Mouse (Mus musculus) MN1 (cell line): ENCODE results near the gene Msh6.
A peak's percentile ranks its signal among the peaks of the same experiment; 100 is the strongest.
"Not testable (repeated sequence)": the region's sequence is repeated elsewhere in the genome, so short reads cannot be mapped to it uniquely, and the experiment has no call there.

Source experiments
- DNase-seq: peaks from one replicate; pipeline ENCODE4 v3.0.0-alpha.2; 2016; ENCODE audit warnings: low spot score

Msh6 gene

DNA sequence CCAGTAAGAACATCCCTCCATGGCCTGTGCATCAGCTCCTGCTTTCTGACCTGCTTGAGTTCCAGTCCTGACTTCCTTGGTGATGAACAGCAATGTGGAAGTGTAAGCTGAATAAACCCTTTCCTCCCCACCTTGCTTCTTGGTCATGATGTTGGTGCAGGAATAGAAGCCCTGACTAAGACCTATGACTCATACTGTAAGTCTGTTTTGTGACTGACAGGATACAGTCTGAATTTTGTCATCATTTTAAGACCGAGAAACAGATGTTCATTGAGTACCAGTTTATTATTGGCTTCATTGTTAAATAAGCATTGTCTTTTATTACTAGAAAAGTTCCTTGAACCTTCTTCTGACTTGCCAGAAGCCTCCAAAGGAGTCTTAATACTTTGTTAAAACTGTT is 4.8 kb downstream of the Msh6 start:
- DNase-seq: not testable (repeated sequence)

DNA sequence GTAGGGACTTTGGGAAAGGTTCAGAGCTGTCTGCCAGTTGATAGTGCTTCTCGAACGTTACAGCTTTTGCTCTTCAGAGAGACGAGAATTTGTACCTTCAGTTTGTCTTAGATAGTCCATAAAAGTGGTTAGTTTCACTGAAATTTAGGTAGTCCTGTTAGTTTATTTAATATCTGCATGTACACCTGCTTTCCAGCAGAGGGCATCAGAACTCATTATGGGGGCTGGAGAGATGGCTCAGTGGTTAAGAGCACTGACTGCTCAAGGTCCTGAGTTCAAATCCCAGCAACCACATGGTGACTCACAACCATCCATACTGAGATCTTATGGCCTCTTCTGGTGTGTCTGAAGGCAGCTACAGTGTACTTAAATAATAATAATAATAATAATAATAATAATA is 7.2 kb downstream of the Msh6 start:
- no peak for DNase-seq

DNA sequence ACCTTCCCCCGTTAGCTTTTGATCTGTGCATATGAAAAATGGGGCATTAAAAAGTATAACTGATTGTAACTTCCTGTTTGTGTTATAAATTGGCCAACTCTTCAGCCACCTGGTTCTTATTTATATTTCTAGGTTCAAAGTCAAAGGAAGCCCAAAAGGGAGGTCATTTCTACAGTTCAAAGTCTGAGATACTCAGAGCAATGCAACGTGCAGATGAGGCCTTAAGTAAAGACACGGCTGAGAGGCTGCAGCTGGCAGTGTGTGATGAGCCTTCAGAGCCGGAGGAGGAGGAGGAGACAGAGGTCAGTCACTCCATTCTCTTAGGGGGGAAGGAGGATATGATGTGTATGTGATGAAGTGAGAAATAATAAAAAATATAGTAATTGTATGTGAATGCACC is 8.5 kb downstream of the Msh6 start:
- DNase-seq: no peak

DNA sequence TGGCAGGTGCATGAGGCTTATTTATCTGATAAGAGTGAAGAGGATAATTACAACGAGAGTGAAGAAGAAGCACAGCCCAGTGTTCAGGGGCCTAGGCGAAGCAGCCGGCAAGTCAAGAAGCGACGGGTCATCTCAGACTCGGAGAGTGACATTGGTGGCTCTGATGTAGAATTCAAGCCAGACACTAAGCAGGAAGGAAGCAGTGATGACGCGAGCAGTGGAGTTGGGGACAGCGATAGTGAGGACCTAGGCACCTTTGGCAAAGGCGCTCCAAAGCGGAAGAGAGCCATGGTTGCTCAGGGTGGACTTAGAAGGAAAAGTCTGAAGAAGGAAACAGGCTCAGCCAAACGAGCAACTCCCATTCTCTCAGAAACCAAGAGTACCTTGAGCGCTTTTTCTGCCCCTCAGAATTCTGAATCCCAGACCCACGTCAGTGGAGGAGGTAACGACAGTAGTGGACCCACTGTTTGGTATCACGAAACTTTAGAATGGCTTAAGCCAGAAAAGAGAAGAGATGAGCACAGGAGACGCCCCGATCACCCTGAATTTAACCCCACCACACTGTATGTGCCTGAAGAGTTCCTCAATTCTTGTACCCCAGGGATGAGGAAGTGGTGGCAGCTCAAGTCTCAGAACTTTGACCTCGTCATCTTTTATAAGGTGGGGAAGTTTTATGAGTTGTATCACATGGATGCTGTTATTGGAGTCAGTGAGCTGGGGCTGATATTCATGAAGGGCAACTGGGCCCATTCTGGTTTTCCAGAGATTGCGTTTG is 9.8 kb downstream of the Msh6 start:
- DNase-seq: no peak

DNA sequence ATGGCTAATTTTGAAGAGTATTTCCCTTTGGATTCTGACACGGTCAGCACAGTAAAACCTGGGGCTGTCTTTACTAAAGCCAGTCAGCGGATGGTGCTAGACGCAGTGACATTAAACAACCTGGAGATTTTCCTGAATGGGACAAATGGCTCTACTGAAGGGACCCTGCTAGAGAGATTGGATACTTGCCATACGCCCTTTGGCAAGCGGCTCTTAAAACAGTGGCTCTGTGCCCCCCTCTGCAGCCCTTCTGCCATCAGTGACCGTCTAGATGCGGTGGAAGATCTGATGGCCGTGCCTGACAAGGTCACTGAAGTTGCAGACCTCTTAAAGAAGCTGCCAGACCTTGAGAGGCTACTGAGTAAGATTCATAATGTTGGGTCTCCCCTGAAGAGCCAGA is 11.1 kb downstream of the Msh6 start:
- DNase-seq: no peak

DNA sequence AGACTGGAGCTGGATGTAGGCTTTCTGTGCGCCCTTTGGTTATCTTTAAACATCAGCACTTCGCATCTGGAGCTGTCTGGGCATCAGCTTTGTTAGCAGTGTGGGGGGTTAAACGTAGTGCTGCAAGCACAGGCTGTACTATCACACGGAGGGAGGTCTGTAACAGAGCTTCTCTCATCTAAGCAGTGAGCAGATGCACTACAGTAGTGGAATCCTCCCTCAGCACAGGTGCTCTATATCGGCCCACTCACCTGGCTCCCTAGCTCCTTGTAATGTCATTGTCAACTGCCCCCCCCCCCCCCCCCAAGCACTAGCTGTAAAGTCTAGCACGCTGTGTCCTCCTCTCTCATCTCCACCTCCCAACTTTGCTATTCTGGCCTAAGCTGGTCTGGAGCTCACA is 12.6 kb downstream of the Msh6 start:
- no peak for DNase-seq

DNA sequence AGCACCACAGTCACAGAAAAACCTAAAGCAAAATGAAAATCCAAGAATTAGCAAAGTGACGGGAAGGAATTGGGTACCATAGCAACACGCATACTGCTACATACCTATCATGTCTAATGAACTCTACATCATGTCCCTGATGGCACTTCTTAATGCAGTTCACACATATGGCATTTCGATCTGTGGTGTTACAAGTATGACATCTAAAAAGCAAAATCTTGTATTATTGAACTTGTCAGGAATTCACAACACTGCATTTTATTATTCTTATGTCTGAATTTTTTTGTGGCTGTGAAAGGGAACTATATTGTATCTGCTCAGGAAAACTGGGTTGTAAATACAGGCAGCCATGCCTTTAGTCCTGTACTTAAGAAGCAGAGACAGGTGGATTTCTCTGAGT is 17.3 kb downstream of the Msh6 start:
- no peak for DNase-seq

DNA sequence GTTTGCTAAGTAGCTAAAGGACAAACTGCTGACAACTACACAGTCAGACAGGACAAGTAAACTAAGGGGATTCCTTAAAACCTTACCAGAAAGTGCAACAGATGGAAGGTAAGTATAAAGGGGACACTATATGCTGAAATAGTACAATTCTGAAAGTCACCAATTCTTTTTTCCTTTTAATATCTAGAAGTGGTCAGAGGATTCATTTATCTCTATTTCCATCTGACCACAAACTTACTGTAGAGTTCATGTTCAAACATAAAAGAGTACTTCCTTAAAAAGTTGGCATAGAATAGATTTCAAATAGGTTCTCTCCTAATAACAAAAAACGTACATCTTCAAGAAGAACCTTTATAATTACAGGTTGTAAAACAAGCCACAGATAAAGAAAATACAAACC is 18.5 kb downstream of the Msh6 start:
- DNase-seq: no peak

DNA sequence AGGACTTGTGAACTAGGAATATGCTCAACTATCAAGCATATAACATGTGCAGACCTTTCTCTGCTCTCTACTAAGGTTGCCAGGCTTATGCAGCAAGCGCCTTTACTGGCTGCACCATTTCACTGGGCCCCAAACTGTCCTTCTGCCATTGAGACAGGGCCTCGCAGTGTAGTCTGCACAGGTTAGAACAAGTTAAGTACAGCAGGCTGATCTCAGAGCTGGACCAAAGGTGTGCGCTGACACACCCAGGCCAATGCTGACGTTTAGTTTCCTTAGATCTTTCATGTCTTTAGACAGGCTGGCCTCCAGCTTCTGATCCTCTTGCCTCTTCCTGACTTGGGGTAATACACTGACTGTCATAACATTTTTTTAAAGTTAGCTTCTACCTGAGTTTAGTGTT is 22.9 kb downstream of the Msh6 start:
- no peak for DNase-seq

DNA sequence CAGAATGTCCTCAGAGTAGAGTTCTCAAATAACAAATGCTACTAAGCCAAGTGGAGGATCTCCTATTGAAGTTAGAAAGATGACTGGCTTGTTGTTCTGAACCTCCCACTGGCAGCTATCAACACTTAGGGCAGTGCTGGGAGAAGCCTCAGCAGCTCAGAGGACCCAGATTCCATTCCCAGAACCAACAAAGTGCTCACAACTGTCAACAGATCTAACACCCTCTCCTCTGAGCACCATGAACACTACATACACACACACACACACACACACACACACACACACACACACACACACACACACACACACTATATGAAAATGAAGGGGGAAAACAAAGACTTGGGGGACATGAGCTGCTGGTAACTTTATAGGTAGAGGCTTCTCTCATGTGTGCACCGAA is 30.0 kb downstream of the Msh6 start:
- DNase-seq: no peak

DNA sequence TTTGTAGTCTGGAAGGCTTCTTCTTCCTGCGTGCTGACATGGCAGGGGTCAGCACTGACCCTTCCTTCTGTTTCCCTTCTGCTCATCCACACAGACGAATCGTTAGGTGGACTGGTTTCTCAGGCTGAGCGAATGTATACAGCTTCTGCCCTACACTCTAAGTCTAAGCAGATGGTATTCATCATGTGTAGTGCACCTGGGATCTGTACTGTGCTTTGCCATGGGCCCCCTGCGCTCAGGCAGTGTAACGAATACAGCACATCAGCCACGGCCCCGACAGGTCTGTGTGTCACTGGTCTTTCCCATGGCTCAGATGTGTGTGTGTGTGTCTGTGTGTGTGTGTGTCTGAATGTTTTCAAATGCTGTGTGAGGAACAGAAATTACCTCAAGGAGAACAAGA is 32.1 kb downstream of the Msh6 start:
- no peak for DNase-seq

DNA sequence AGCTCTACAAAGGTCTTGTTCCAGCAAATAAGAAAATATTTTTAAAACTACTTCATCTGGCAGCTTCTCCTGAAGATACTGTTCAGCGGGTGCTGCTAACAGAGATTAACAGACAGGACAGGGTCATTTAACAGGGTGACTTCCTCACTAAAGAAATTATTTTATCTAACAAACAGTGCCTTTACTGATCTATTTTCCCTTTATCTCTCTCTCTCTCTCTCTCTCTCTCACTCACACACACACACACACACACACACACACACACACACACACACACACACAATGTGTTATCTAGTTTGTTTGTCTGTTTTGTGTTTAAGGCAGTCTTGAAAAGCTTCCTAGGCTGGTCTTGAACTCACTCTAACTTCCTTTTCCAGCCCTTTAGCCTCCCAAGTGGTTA is 39.6 kb downstream of the Msh6 start:
- no peak for DNase-seq

DNA sequence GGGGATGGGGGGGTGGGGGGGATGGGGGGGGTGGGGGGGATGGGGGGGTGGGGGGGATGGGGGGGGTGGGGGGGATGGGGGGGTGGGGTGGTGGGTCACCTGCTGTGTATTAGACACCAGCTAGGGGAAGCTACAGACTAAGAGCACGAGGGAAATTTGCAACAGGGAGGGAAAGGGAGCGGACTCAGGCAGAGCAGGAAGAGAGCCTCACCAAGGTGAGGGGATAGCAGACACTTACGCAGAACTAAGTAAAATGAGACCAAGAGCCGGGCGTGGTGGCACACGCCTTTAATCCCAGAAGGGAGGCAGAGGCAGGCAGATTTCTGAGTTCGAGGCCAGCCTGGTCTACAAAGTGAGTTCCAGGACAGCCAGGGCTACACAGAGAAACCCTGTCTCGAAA is 41.2 kb downstream of the Msh6 start:
- DNase-seq: not testable (repeated sequence)

DNA sequence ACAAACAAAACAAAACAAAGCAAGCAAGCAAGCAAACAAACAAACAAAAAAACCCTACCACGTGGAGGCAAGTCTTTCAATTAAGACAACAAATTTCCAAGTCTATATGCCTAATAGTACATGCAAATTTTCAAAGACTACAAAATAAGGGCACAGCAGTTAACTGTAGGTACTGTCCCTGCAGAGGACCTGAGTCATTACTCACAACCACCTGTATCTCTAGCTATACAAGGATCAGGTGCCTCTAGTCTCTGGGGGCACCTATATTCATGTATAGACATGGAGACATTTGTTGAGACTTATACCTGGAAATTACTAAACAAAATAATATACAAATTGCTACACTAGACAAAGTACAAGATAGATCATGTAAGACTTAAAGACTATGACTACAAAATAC is 49.1 kb downstream of the Msh6 start:
- DNase-seq: no peak

DNA sequence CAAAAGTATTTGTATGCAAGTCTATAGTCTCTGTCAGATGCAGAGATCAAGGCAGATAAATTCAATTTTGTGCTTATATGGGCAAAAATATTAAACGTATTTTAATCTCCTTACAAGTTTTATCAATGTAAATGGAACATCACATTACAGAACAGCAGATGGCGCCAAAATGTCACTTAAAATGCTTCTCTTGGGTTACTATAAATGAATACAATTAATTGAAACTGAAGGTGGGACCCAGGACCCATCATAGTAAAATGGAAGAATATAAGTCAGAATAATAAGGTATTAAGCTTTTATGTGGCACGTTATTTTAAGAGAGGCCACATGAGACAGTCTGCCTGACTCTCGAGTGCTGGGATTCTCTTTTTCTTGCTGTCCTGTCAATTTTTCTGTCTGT is 50.4 kb downstream of the Msh6 start:
- peak; percentile 49 for DNase-seq

DNA sequence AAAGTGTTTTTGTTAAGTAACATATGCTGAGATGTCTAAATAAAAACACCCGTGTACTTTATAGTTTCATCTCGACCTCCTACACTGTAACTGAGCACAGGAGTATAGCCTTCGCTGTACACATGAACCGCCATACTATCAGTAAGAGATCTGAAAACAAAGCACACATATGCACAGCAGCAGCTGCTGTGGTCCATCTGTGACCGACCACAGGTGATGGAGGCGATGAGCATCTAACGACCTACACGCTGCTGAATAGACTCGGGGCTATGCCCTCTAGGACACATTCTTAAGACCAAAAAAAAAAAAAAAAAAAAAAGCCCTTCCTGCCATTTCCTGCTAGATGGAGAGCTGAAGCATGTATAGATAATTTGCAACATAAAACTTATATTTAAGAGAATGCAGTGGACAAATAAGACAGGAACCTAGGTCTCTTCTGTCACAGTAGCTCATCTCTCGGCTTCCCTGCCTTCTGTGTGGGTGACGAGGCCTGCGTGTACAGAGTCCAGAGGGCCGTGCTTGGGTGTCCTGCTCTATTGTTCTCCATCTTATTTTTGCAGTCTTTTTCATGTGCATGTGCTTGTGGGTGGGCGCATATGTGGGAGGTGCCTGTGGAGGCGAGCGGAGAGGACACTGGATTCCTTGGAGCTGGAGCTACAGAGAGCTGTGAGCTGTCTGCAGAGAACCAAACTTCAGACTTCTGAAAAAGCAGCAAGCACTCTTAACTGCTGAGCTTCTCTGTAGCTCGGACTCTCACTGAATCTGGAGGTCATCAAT is 54.5 kb downstream of the Msh6 start:
- DNase-seq: no peak

DNA sequence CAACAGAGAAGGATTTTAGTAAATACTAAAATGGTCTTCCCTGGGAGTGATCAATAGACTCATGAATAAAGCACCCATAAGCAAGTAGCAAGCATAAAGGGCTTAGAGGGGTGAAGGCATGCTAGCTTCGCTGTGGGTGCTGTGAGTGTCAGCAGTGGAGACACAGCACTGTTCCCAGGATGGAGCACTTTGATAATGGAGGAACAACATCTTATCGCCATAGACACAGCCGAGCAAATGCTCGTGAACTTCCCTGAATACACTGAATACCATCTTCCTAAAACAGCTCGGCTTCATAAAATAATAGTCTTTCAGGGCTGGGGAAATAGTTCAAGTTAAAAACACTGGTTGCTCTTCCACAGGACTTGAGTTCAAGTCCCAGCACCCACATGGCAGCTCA is 56.9 kb downstream of the Msh6 start:
- DNase-seq: no peak

DNA sequence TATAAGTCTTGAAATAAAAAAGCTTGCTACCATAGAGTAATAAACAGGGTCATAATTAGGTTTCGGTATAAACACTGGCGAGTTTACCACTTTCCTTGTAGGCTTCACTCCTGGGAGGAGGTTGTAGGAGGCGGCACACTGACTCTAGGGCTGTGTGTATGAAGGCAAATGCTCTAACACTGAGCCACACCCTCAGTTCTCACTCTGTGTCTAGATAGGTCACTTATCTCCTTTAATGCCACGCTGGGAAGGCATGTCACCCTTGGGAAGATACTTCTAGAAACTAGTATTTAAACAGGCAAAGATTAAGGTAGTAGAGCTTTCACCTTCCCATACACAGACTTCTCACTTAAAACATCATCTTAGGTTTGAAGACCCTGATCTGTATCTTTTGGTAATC is 59.6 kb downstream of the Msh6 start:
- no peak for DNase-seq
